Mouse (Mus musculus): Measurements from ENCODE around the gene Trpm3.
"Not testable (repeated sequence)": the region's sequence is repeated elsewhere in the genome, so short reads cannot be mapped to it uniquely, and the experiment has no call there.

The Trpm3 gene

GRCm38 (mm10) chr19:22973294-22973693 lies 834.4 kb downstream of the Trpm3 start:
- peak in 1 of 2 experiments; percentile 62 for DNase-seq (ENCODE audit: low spot score in 2 of 2)

GRCm38 (mm10) chr19:22973727-22974126 lies 834.9 kb downstream of the Trpm3 start:
- no peak for DNase-seq (ENCODE audit: low spot score in 2 of 2)

- DNase-seq (ENCODE audit: low spot score in 2 of 2), result no peak
These were observed 837.0 kb downstream of the Trpm3 start for GRCm38 (mm10) chr19:22975801-22976200.

DNA sequence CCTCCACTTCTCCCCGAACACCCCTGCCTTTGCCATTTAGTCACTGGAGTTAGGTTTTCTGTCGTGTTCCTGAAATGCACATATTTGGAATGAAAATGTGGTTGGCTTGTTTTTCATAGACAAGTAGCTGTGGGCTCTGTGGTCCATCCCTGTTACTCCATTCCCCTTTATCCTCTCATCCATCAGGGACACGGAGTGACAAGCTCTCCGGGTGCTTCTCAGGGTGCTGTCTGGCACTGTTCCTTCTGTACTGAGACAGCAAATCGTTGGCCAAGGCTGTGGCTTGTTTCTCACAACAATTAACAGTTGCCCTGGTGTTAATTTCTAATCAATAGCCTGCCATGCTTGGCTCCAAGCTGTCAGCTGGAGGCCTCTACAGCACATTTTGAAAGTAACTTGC lies 838.7 kb downstream of the Trpm3 start:
- DNase-seq (ENCODE audit: low spot score in 2 of 2), result no peak

DNA sequence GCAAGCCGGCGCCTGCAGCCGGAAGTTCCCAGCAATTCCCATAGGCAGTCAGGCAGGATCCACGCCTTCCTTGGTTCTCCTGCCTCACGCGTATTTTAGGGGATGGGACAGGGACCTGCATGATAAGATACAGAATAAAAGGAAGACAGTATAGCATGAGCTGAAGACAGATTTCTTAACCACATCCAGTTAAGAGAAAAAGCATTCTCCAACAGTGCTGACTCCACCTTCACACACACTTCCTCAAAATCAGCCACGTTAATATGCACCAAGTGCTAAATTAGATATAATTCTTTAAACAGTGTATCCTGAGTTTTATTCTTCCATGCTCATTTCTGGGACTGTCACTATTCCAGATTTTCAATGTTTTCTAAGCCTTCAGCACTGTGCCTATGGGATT lies 839.9 kb downstream of the Trpm3 start:
- no peak for DNase-seq (ENCODE audit: low spot score in 2 of 2)

- no peak for DNase-seq (ENCODE audit: low spot score in 2 of 2)
These were observed 840.3 kb downstream of the Trpm3 start for GRCm38 (mm10) chr19:22979191-22979590.

- no peak for DNase-seq (ENCODE audit: low spot score in 2 of 2)
These were observed 849.1 kb downstream of the Trpm3 start for GRCm38 (mm10) chr19:22987914-22988313.

DNA sequence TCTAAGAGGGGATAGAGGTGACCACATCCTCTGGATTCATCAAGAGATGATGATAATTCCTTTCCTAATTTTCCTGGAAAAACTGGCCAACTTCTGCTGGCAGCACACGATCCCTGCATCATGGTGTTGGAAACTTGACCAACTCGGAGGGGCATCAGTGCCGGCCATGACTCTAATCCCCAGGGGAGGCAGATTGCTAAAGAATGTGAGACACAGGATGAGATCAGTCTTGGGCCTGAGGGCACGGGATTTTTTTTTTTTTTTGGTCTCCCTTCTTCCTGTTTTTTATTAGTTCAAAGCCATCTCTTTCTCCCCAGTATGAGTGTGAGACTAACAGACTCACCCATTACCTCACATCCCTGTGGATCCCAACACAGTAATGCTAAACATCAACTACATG lies 855.1 kb downstream of the Trpm3 start:
- no peak for DNase-seq (ENCODE audit: low spot score in 2 of 2)

DNA sequence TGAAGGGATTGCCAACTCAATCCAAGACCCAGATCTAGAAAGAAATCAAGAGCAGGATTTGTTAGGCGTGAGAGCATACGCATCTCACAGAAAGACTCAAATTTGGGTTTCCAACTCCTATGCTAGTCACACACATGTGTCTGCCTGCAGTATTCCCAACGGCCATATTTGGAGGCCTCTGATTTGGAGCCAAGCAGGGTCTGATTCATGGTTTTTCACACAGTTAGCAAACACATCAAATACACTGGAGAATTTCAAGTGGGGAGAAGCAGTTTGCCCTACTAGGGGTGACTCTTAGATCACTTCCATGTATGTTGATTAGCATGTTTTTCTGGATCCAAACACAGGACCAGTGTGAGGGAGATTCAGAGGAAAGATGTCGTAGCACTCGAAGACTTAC lies 855.7 kb downstream of the Trpm3 start:
- DNase-seq (ENCODE audit: low spot score in 2 of 2), result no peak

DNA sequence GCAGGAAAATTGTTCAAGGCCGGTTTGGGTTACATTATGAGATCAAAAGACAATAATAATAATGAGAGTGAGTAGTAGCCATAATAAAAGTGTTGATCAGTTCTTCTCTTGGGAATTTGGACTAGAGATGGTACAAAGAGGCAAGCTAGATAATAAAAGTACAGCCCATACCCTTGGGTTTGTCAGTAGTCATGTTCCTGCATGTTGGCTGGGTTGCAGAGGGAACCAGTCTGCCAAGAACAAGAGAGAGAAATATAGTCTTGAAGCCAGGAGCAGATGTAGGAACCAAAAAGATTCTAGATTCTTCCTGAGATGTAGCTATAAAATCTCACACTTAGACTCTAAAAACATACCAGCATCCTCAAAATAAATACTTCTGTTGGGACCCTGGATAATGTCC lies 861.4 kb downstream of the Trpm3 start:
- DNase-seq (ENCODE audit: low spot score in 2 of 2), result no peak

GRCm38 (mm10) chr19:23003861-23004260 lies 865.0 kb downstream of the Trpm3 start:
- DNase-seq (ENCODE audit: low spot score in 2 of 2), result peak in 1 of 2 experiments; percentile 55

DNA sequence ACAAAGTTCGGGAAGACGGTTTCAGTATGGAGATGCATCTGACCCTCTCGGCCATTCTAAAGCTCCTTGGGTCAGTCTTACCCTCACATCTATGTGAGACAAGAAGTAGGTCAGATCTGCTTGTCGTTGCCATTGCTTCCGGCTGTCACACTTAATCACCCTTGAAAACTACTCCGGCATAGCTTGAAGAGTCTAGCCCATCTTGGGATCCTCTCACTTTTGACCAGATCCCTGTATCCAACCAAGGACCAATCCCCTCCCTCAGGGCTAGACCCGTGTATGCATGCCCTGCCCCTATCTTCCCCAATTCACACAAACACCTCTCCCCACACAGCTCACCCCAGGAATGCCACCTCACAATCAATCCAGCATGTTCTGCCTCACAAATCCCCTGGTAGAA lies 867.0 kb downstream of the Trpm3 start:
- no peak for DNase-seq (ENCODE audit: low spot score in 2 of 2)

- DNase-seq (ENCODE audit: low spot score in 2 of 2), result peak in 1 of 2 experiments; percentile 60
These were observed 867.8 kb downstream of the Trpm3 start for GRCm38 (mm10) chr19:23006517-23007273.

DNA sequence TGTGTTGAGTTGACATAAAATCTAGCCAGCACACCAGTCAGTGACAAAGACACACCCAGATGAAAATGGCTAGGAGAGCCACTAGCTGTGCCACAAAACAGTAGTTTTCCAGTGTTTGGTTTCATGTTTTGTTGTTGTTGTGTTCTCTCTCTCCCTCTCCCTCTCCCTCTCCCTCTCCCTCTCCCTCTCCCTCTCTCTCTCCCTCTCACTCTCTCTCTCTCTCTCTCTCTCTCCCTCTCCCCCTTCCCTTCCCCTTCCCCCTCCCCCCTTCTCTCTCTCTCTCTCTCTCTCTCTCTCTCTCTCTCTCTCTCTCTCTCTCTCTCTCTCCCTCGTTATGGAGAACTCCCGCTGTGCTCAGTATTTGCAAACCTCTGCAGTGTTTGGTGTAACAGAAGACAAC lies 874.8 kb downstream of the Trpm3 start:
- DNase-seq (ENCODE audit: low spot score in 2 of 2), result no peak

DNA sequence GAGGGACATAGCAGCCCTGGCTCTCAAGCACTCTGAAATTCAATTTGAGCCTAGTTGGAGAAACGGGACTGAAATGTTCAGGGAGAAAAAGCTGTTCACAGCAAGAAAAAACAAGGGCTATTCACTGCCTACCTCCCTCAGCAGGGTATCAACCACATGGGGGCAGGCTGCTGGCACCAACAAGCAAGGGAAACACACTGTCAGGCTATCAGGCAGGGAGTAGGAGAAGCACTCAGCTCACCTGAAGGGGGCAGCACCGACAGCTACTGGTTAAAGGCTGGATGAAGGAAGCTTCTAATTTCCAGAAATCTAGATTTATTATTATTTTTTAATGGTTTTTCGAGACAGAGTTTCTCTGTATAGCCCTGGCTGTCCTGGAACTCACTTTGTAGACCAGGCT lies 876.7 kb downstream of the Trpm3 start:
- DNase-seq (ENCODE audit: low spot score in 2 of 2), result peak in 1 of 2 experiments; percentile 16

DNA sequence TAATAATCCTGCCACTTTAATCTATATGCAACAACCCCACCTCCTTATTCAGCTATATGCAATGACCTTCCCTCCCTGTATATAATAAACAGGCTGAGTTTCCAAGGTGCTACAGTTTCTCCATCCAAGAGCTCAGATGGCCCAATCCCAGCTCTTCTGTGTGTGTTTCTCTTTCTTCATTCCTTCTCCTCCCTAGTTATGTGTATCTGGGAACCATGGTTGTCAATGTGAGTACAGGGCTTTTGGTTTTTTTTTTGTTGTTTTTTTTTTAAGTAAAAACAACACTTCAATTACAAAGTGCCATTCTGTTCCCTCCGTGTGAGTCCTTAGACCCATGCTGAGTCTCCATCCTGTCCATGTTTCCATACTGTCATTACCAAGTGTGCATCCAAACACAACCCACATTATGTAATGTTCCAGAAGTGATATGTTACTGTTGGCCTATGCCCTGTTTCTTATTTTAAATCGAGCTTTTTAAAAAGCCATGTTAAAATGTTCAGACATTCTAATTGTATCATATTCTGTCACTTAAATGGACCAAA lies 879.4 kb downstream of the Trpm3 start:
- no peak for DNase-seq (ENCODE audit: low spot score in 2 of 2)

DNA sequence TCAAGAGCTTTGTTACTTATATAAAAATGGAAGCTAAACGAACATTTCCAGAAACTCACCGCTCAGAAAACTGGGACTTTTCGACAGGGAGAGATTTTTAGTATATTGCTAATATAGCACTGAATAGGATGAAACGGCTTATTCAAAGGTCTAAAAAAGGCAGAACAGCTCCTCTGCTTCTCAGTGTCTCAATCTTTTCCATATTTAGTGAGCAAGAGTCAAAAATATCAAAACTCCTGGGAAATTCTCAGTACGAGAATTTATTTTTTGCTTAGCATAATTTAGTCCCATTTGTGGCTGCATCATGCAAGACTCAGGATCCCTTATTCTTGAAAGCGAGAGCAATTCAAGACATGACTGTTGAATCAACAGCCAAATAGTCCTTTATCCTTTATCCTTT lies 884.1 kb downstream of the Trpm3 start:
- DNase-seq (ENCODE audit: low spot score in 2 of 2), result no peak

DNA sequence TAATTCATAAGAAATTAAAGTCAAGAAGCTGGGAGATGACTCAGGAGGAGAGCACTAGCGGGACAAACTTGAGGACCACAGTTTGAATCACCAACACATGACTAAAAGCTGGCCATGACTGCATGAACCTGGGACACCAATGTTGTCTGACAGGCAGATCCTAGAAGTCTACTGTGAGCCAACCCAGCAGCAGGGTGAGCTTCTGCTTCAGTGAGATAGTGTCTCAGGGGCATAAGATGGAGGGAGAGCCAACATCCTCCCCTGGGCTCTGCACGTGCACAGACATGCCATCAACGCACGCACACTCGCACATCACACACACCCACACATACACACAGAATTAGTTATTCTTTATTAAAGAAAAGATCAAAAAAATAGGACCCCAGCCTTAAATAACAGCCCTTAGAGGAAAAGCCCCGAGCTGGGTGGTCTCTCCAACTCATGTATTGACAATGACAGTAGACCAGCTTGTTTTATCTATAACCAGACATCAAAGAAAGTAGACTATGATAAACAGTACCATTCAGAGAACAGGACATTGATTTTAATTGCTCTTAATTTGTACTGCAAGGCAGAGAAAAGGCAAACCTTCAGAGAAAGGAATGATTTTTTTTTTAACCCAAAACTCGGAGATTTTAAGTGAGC lies 884.6 kb downstream of the Trpm3 start:
- DNase-seq (ENCODE audit: low spot score in 2 of 2), result no peak

GRCm38 (mm10) chr19:23024821-23025220 lies 886.0 kb downstream of the Trpm3 start:
- no peak for DNase-seq (ENCODE audit: low spot score in 2 of 2)

DNA sequence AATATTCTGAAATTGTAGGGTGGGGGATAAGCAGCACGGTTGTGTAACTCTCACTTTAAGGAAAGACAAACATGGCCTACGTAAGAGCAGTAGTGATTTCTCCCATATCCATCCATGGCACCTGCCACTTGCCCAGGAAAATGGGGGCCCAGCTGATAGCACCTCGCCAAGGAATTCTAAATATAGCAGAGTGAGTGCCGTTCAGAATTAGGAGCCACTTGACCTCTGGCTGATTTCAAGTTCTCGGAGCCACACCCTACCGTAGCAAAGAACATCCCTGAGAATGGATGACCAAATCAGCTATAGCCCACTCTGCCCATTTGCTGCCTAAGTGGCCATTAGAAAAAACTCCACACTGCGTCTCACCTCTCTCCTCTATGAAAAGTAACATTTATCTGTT lies 887.6 kb downstream of the Trpm3 start:
- no peak for DNase-seq (ENCODE audit: low spot score in 2 of 2)

DNA sequence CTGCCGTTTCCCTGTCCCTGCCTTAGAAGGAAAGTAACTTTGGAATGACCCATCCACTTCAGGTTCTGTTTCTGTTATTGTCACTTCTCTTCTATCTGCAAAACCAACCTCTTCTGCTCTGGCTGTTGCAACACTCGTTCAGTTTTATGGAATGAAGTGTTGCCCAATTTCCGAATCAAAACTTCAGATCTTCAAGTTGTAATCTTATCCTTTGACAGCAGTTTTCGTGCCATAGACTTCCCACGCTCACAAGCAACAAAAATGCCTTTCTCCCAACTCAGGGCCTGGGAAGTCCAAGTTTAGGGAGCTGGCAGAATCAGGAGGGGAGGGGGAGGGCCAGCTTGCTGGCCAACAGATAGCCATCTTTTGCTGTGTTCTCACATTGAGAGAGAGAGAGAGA lies 889.4 kb downstream of the Trpm3 start:
- no peak for DNase-seq (ENCODE audit: low spot score in 2 of 2)

DNA sequence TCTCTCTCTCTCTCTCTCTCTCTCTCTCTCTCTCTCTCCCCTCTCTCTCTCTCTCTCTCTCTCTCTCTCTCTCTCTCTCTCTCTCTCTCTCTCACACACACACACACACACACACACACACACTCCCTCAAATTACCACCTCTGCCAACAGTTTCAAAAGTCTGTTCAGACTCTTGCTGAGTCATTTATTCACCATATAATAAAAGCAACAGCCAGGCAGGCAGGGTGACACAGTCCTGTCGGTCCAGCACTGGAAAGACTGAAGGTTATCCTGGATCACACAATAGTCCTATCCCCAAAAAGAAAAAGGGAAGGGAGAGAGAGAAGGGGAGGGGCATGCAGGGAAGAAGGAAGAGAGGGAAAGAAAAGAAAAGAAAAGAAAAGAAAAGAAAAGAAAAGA lies 894.5 kb downstream of the Trpm3 start:
- not testable (repeated sequence) for DNase-seq (ENCODE audit: low spot score in 2 of 2)

- DNase-seq (ENCODE audit: low spot score in 2 of 2), result no peak
These were observed 895.3 kb downstream of the Trpm3 start for GRCm38 (mm10) chr19:23034117-23034516.
